Mouse (Mus musculus) frontal cortex, postnatal 10 days (tissue): ENCODE results near the gene Gm20388.

Source experiments
- DNase-seq, 2 experiments: peaks; one replicate each; pipeline ENCODE4 v3.0.0; 2022; ENCODE audit warnings: low spot score in 2 of 2, mixed read lengths in 1 of 2

Gm20388 gene

DNA sequence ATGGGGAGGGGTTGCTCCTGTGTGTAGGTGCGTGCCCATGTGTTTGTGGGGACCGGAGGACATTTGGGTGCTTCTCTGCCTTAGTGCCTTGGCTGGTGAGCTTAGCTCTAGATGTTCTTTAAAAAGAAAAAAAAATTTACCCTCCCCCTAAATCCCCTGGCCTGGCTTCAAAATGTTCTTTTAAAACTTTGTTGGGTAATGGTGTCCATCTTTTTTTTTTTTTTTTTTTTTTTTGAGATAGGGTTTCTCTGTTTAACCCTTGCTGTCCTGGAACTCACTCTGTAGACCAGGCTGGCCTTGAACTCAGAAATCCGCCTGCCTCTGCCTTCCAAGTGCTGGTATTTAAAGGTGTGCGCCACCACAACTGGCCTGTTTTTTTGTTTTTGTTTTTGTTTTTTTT is 4.7 kb downstream of the Gm20388 start:
- no peak for DNase-seq

DNA sequence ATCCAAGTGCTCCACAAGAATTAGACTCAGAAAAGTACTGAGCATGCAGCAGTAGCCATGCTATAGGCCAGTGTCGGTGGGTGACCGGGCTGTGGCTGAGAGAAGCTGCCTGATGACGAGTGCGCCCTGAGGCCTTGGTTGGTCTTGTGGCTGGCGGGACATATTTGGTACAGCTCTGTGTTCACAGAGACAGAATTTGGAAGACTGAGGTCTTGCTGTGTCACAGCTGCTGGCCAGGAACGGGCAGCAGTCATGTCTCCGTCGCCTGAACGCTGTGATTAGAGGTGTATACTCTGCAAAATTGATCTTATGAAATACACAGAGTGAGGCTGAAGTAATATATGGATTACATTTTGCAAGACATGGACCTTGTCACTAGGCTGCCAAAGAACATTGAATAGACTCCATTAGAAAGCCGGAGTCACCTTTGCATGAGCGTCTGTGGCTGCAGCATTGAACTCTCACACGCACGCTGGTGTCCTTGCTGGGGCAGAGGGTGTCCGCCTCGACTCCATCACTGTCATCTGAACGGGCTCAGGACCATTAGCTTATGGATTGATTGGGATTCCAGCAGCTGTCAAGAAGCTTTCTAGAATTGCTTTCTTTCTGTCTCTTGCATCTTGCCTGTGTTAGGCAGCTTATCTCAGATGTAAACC is 5.7 kb downstream of the Gm20388 start:
- no peak for DNase-seq

DNA sequence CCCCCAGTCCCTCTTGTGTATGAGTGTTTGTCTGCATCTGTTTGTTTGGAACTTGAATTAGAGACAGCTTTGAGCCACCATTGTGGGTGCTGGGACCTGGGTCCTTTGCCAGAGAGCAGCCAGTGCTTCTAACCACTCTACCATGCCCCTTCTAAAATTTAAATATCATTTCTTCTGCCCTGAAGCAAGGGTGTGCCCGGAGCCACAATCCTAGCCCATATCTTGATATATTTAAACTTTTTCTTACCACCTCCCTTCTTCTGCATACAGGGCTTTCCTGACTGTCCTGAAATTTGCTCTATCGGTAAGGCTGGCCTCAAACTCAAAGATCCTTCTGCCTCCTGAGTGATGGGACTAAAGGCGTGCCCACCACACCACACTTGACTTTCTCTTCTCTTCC is 6.8 kb downstream of the Gm20388 start:
- no peak for DNase-seq

DNA sequence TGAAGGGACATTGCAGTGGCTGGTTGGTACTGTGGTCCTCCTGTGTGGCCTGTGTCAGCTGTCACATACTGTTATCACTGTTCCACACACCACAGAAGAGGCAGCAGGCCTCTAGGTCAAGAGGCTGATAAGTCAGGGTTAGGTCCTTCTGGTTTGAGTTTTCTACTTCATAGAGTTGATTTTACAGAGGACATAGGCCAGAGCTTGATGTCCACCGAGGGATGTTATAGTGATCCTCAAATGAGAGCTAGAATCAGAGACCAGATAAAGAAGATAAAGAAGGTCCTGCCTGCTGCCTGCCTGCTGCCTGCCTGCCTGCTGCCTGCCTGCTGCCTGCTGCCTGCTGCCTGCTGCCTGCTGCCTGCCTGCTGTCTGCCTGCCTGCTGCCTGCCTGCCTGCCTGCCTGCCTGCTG is 7.5 kb downstream of the Gm20388 start:
- no peak for DNase-seq

DNA sequence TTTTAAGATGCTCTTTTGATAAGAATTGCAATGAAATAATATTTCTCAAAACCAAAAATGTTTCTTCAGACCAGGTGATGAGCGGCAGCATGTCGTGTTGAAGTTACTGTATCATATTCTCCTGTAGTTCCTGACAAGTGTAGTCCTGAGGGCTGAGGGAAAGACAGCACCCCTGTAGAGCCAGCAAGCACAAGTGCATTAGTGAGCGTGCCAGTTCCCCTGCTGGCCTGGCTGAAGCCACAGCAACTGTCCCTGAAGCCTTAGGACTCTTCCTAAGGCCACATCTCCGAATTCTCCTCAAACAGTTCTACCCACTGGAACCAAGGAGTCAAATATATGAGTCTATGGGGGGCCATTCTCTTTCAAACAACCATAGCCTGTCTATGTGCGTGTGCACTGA is 12.6 kb downstream of the Gm20388 start:
- no peak for DNase-seq

DNA sequence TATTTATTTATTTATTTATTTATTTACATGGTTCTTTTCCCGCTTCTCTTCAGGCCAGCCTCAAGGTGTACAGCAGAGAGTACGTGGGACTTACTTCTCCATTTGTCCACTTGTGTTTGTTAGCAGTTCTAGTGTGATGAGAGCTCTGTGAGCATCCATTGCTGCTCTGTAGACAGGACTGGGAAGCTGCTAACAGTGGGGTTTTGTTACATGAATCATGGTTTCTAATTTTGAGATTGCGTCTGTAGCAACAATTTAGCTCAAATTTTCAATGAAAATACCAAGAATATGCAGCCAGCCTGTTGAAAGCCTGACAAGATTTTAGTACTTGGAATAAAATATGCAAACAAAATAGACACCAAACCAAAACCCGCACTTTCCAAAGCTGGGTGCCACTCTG is 14.8 kb downstream of the Gm20388 start:
- DNase-seq, result no peak

DNA sequence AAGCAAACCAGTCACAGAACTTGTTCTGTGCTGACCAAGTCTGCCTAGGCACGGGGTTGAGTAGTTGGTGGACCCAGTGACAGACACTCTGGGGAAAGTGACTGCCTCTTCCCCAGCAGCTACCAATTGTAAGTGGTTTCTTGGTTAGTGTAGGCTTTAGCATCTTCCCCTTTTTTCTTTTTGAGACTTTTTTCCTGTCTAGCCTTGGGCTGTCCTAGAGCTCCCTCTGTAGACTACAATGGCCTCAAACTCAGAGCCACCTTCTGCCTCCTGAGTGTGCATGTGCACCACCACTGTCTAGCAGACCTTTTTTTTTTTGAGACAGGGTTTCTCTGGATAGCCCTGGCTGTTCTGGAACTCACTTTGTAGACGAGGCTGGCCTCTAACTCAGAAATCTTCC is 15.8 kb downstream of the Gm20388 start:
- no peak for DNase-seq

DNA sequence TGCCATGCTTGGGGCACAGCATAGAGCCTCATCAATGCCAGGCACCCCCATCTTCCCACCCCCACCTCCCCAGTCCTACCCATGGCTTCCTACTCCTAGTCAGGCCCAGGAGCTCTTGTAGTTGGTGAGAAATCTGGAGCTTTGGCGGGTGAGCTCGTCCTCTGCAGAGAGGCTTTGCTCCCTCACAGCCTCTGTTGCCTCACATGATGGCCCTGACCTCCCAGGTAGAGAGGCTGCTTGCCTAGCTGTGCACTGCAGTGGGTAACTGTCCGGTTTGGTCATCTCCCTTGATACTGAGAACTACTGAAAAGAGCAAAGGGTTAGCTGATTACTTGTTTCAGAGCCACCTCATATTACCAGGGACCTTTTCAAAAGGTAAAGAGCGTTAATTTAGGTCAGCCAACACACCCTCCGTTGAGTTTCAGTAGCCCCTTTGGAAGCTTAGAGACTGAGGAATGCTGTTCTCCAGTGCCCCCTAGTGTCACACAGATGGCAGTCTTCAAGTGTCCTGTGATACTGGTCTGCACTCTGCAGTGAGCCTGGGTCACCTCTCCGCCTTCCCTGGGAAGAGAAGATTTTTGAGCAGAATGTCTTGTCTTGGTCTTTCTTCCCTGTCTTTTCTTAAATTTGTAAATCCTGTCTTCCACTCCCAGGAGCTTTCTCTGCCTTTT is 16.9 kb downstream of the Gm20388 start:
- DNase-seq, result no peak

DNA sequence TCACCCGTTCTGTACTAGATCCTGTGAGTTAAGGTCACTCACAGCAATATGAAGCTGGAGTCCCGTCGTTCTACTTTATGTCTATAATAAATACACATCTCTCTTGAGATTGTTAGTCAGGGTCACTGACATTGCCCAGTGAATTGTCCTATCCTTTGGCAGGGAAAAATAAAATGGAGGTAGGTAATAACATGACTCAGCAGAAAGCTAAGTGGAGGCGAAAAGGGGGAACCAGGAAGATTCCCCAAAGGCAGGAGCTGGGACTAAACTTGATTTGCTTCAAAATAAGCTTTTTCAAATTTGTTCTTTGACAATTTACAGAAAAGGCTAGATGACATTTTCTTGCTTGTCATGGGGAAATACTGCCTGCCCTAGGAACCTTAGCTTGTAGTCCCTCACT is 20.7 kb downstream of the Gm20388 start:
- DNase-seq, result no peak

DNA sequence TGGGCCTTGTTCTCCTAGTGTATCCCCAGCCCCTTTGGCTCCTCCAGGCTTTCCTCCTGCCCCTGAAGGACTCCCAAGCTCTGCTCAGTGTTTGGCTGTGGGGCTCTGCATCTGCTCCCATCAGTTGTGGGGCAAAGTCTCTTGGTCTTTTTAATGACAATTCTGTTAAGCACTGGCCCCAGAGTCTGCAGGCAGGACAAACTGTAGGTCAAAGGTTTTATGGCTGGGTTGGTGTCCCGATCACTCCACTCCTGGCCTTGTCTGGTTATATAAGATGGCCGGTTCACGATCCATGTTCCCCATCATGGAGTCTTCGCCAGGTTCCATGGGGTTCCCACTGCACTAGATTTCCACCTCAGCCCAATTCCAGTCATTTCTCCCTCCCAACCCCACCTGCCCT is 23.0 kb downstream of the Gm20388 start:
- DNase-seq, result no peak

DNA sequence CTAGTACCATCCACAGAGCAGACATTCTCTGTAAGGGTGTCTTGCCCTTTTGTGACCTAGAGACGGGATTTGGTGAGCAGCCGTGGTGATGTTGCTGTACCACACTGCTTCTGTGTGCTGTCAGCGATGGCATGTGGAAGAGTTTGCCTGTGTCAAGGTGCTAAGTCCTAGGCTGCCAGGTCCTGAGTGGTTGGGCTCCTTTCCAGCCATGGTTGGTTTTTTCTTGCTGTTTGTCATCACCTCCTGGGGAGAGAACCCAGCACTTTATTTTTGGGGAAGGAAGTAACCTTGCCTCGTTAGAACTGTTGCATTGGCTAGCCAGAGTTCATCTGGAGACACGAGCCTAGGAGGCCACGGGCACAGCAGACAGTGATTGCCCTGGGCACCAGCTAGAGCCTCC is 24.9 kb downstream of the Gm20388 start:
- no peak for DNase-seq

DNA sequence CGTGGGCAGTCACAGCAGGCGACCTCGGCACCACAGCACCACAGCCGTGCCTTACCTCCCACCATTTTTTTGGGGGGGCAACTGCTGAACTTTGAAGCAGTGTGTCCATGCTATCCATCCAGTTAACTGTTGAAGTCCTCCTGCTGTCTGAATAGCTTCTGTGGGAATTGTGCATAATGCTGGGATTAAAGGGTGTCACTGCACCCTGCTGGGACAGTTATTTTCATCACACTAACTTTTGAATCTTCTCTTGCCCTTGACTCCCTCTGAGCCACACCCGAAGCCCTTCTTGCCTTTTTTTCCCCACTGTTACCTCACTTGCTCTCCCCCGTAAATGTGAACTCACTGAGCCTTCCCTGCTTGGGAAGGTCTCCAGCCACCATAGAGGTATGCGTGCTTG is 27.8 kb downstream of the Gm20388 start:
- no peak for DNase-seq

DNA sequence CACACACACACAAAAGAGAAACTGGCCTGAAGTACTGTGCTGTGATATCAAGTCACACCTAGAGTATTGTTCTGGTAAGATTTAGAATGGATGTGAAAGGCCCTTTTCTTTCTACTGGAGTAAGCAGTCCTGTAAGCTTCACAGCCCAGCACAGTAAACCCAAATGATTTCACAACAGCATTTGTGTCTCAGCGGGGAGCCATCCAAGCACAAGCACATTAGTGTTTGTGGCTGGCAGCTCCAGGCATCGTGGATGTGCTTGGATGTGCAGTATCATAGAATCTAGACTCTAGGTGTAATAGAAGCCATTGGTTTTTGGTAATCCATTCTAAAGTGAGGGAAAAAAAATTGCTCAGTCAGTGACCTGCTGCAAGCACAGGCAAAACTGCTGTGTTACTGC is 28.7 kb downstream of the Gm20388 start:
- DNase-seq, result no peak

DNA sequence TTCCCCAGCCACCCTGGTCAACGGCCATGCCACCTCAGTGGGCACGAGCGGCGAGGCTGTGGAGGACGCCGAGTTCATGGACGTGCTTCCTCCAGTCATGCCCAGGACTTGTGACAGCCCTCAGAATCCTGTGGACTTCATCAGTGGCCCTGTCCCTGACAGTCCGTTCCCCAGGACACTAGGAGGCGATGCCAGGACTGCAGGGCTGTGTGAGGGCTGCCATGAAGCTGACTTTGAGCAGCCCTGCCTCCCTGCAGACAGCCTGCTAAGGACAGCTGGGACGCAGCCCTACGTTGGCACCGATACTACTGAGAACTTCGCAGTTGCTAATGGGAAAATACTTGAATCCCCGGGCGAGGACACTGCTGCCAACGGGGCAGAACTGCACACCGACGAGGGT is 30.8 kb downstream of the Gm20388 start:
- DNase-seq, result no peak

DNA sequence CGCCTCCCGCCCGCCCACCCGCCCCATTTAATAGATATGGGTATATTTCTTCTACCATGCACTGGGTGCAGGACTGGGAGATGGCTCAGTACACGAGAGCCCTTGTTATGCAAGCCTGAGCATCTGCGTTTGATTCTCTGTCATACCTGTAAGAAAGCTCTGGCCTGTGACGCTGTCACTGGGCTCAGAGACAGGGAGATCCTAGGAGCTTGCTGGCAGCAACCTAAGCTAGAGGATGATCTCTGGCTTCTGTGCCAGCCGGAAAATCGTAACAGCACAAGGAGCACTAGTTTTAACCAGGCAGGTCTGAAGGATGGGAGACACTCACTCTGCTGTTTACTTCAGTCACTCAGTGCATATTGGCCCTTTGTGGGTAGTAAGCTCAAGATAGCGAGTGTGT is 33.0 kb downstream of the Gm20388 start:
- no peak for DNase-seq

DNA sequence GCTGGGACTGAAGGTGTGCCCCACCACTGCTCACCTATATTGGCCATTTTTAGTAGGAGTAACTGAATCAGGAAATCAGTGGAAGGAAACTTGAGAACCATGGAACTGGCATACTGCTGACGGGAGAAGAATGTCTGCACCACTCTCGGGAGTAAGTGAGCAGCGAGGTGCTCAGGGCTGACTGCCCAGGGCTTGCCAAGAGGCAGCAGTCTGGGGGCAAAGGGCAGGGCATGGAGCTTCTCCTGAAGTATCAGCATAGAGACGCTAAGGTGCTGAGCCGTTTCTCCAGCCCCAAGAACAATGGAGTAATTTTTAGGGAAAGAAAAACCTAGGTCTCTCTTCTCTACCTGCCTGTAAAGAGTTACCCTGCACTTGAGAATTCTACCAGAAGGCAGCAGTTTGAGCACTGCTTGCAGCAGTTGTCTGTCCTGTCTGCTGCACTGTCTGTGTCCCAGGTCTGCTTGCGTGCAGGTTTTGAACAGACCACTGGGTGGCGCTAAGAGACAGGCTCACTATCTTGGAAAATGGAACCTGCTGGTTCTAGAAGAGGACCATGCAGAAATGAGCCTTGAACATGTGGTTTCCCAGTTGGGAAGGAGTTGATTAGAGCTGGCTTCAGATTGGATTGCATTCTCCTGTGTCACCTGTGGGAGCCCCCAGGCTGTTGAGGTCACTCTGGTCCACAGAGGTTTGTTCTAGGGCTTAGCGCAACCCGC is 33.6 kb downstream of the Gm20388 start:
- peak in 1 of 2 experiments; percentile 72 for DNase-seq

DNA sequence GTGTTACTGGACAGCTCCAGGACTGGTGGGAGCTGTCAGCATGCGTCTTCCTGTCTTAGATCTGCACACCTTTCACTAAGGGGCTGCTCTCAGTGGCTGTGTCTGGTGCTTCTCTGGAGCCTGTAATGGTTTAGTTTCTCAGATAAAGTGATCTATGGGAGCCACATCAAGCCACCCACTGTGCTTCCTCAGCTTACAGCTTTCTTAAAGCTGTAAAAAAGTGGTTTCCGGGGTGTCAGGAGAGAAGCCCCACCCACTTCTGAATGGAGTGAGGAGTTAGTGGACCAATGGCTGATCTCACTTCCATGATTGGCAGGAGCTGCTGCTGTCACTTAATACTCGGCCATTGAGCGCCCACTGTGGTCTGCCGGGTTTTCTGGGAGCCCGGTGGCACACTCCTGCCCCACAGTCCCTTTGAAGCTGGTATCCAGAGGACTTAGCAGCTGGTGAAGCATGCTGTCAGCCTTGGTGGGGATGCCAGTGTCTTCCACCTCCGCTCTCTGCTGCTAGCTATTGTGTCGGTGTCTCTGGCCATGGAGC is 35.8 kb downstream of the Gm20388 start:
- no peak for DNase-seq

DNA sequence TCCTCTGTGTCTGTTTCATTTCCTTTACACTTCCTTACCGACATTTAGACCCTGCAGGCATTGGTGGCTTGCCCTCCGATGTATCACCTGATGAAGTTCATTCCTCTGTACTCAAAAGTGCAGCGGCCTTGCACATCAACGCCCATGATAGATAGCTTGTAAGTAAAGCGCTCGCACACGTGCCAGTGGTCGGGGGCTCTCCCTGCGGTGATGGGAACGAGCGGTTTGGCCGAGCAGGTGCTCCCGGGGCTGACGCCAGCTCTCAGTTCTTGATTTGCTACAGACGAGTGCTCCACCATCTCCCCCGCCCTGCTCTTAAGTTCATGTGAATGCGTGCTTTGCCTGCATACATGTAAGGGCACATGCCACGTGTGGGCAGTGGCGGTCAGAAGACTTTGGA is 37.0 kb downstream of the Gm20388 start:
- DNase-seq, result no peak

DNA sequence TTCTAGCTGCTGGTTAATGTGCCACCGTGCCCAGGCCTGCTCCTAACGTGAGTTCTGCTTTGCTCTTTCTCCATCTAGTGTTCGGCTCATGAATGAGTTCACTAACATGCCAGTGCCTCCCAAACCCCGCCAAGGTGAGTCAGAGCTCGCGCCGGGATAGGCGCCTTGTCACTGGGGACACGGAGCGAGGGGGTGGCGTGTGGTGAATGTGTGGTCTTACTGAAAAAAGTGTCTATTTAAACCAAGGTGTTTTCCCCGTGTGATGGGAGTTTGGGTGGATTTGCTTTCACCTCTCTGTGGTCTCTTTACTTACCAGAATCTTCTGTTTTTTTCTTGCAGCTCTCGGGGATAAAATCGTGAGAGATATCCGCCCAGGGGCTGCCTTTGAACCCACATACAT is 37.7 kb downstream of the Gm20388 start:
- no peak for DNase-seq

DNA sequence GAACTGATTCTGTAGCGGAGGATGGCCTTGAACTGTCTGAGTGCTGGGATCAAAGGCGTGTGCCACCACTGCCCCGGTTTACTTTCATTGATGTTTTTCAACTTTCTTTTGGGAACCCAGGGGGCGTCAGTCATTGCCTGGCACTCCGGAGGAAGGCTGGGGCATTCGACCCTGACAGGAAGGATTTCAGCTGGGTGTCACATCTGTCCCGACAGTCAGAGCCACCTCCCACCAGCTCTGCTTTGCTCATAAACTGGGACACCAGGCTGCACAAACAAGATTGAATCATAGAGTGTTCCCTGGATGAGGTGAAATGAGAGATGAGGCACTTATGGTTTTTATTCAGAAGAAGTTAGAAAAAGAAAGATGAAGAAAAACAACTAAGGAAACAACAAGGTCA is 41.6 kb downstream of the Gm20388 start:
- DNase-seq, result no peak

DNA sequence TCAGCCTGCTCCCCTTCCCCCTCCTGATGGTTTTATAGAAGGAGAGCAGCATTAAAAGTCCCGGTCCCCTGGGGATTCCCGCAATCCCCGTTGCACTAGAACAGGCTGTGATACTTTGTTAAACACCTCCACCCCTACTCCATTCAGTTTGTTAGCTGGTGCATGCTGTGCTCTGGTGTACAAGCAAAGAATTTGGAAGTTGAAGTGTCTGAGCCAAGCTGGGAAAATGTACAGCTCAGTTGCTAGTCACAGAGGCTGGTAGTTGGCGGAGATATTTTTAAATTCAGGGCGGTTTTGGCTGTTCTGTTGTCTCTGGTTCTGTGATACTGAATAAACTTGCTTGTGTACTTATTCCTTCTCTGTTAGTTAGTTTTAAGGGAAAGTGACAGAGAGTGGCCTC is 42.1 kb downstream of the Gm20388 start:
- no peak for DNase-seq

DNA sequence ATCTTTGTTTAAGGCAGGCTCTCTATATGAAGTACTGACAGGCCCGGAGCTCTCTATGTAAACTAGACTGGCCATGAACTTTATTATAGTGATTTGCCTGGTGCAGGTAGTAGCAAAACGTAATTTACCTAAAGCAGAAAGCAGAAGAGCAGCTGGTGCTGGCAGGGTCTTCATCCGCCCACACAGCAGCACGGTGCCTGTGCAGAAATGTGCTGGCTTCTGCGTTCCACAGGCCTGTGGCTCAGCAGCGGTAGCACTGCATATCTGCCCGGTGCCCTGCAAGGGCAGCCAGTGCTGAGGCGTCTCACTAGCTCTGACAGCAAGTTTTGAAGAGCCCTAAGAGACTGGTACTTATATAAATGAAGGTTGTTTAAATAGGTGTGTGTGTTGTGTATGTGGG is 44.7 kb downstream of the Gm20388 start:
- no peak for DNase-seq

DNA sequence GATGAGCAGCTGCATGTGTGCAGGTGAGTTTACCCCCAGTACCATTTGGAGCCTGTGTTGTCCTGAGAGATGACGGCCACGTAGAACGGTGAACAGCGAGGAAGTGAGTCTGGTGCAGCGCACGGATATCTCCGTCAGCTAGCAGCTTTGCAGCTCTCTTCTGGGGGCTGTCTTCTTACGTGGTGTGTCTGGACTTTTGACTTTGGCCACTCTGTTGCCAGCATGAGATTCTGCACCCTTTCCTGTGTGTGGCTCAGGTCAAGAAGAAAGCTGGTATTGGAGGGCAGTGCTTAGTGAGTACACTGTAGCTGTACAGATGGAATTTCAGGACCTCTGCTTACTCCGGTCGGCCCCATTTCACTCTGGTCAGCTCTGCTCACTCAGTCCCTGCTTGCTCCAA is 47.4 kb downstream of the Gm20388 start:
- no peak for DNase-seq
